Mouse (Mus musculus): ENCODE results near the gene Gm28305.

Gene Gm28305

GRCm38 (mm10) chr9:104070863-104071604, 30.6 kb downstream of the Gm28305 start:
- no peak for DNase-seq (ENCODE audit: low read depth)

- peak; percentile 52 for DNase-seq (ENCODE audit: low read depth)
Measured at GRCm38 (mm10) chr9:104075808-104076207, 35.3 kb downstream of the Gm28305 start.

GRCm38 (mm10) chr9:104078780-104079179, 38.3 kb downstream of the Gm28305 start:
- DNase-seq (ENCODE audit: low read depth) = no peak

- peak; percentile 64 for DNase-seq (ENCODE audit: low read depth)
Measured at GRCm38 (mm10) chr9:104079379-104079778, 38.9 kb downstream of the Gm28305 start.

- no peak for DNase-seq (ENCODE audit: low read depth)
Measured at GRCm38 (mm10) chr9:104080038-104080437, 39.6 kb downstream of the Gm28305 start.

GRCm38 (mm10) chr9:104085730-104086429, 45.4 kb downstream of the Gm28305 start:
- no peak for DNase-seq (ENCODE audit: low read depth)

GRCm38 (mm10) chr9:104088555-104088954, 48.1 kb downstream of the Gm28305 start:
- no peak for DNase-seq (ENCODE audit: low read depth)

GRCm38 (mm10) chr9:104092945-104093344, 52.5 kb downstream of the Gm28305 start:
- no peak for DNase-seq (ENCODE audit: low read depth)

- no peak for DNase-seq (ENCODE audit: low read depth)
Measured at GRCm38 (mm10) chr9:104098256-104098655, 57.8 kb downstream of the Gm28305 start.

- DNase-seq (ENCODE audit: low read depth) = no peak
Measured at GRCm38 (mm10) chr9:104099060-104099459, 58.6 kb downstream of the Gm28305 start.

- no peak for DNase-seq (ENCODE audit: low read depth)
Measured at GRCm38 (mm10) chr9:104100822-104101221, 60.4 kb downstream of the Gm28305 start.

- no peak for DNase-seq (ENCODE audit: low read depth)
Measured at GRCm38 (mm10) chr9:104101458-104101857, 61.0 kb downstream of the Gm28305 start.

- DNase-seq (ENCODE audit: low read depth) = no peak
Measured at GRCm38 (mm10) chr9:104102301-104102700, 61.8 kb downstream of the Gm28305 start.

- DNase-seq (ENCODE audit: low read depth) = no peak
Measured at GRCm38 (mm10) chr9:104102901-104103300, 62.4 kb downstream of the Gm28305 start.

- no peak for DNase-seq (ENCODE audit: low read depth)
Measured at GRCm38 (mm10) chr9:104104986-104105385, 64.5 kb downstream of the Gm28305 start.

GRCm38 (mm10) chr9:104106930-104107329, 66.5 kb downstream of the Gm28305 start:
- no peak for DNase-seq (ENCODE audit: low read depth)

- no peak for DNase-seq (ENCODE audit: low read depth)
Measured at GRCm38 (mm10) chr9:104107482-104107881, 67.0 kb downstream of the Gm28305 start.

- DNase-seq (ENCODE audit: low read depth) = no peak
Measured at GRCm38 (mm10) chr9:104108571-104109143, 68.2 kb downstream of the Gm28305 start.

- DNase-seq (ENCODE audit: low read depth) = no peak
Measured at GRCm38 (mm10) chr9:104109151-104109550, 68.7 kb downstream of the Gm28305 start.

GRCm38 (mm10) chr9:104123101-104123500, 82.6 kb downstream of the Gm28305 start:
- no peak for DNase-seq (ENCODE audit: low read depth)

- no peak for DNase-seq (ENCODE audit: low read depth)
Measured at GRCm38 (mm10) chr9:104123622-104124021, 83.2 kb downstream of the Gm28305 start.

Data from naive thymus-derived CD4-positive, alpha-beta T cell, adult 2 months (primary cell).